Mouse (Mus musculus) stomach, postnatal 0 days (tissue): ENCODE results near the gene Tmie. TPM values are rescaled to one million over a fixed set of nuclear protein-coding genes. Genes with fewer than 3 reads are reported as not detected.
A peak's percentile ranks its signal among the peaks of the same experiment; 100 is the strongest.

Source experiments
- ATAC-seq: fragments of 200-750 bp; cut with Nextera tagmentation; 2 replicates; pipeline ENCODE4 v1.8.0; 2017; ENCODE audit not compliant: low FRiP score, low TSS enrichment
- DNase-seq: peaks from one replicate; pipeline ENCODE4 v3.0.0-alpha.2; 2016; ENCODE audit warnings: low spot score
- H3K27ac ChIP-seq: fragments of 300-500 bp; sonication (generic); replicated peaks from 2 replicates; pipeline ENCODE4 v1.5.1; 2014; ENCODE audit warnings: mild to moderate bottlenecking, control low read depth
- H3K27me3 ChIP-seq: fragments of 300-500 bp; sonication (generic); 2 replicates; pipeline ENCODE4 v1.6.1; 2014; ENCODE audit warnings: low read length; ENCODE audit not compliant: control insufficient read depth, insufficient read depth
- H3K36me3 ChIP-seq: fragments of 300-500 bp; sonication (generic); 2 replicates; pipeline ENCODE4 v1.6.1; 2014; ENCODE audit warnings: low read length, mixed read lengths; ENCODE audit not compliant: control insufficient read depth, insufficient read depth
- H3K4me1 ChIP-seq: fragments of 300-500 bp; sonication (generic); replicated peaks from 2 replicates; pipeline ENCODE4 v1.6.1; 2014; ENCODE audit warnings: antibody characterized with exemption; ENCODE audit not compliant: control insufficient read depth, insufficient read depth
- H3K4me2 ChIP-seq: fragments of 300-500 bp; sonication (generic); replicated peaks from 2 replicates; pipeline ENCODE4 v1.6.1; 2014; ENCODE audit warnings: low read depth, mild to moderate bottlenecking, control low read depth, moderate library complexity
- H3K4me3 ChIP-seq: fragments of 300-500 bp; sonication (generic); 2 replicates; pipeline ENCODE4 v1.5.1; 2014; ENCODE audit warnings: low read depth, low read length, control low read depth
- H3K9ac ChIP-seq: fragments of 300-500 bp; sonication (generic); 2 replicates; pipeline ENCODE4 v1.6.1; 2014; ENCODE audit warnings: mild to moderate bottlenecking, low read length, control low read depth, mixed read lengths
- H3K9me3 ChIP-seq: fragments of 300-500 bp; sonication (generic); 2 replicates; pipeline ENCODE4 v1.6.1; 2016; ENCODE audit warnings: low read length; ENCODE audit not compliant: control insufficient read depth
- CTCF ChIP-seq: IDR thresholded peaks from 2 replicates; pipeline ENCODE4 v1.5.1; 2016; ENCODE audit warnings: antibody characterized with exemption, low read depth, mild to moderate bottlenecking, moderate library complexity
- EP300 ChIP-seq: optimal IDR thresholded peaks from 2 replicates; pipeline ENCODE3; 2016; ENCODE audit warnings: antibody characterized with exemption
- WGBS: fragments of 180-500 bp; shearing (Covaris S2); extraction: QIAGEN DNeasy Blood & Tissue Kit; methylation state at CpG from one replicate; pipeline ENCODE4 v1.1.7; 2014; 5-methylcytosine and 5-hydroxymethylcytosine counted together
- polyA plus RNA-seq: library from polyadenylated mRNA; unstranded; fragments of >200 nt; fragmentation: Nextera tagmentation; extraction: Ambion mirVana; gene quantifications from 2 replicates; pipeline ENCODE4 v1.2.1, GENCODE M21; 2015

The Tmie gene
- polyA plus RNA-seq, 1 experiment from 2014 or later = 1.5 TPM

DNA sequence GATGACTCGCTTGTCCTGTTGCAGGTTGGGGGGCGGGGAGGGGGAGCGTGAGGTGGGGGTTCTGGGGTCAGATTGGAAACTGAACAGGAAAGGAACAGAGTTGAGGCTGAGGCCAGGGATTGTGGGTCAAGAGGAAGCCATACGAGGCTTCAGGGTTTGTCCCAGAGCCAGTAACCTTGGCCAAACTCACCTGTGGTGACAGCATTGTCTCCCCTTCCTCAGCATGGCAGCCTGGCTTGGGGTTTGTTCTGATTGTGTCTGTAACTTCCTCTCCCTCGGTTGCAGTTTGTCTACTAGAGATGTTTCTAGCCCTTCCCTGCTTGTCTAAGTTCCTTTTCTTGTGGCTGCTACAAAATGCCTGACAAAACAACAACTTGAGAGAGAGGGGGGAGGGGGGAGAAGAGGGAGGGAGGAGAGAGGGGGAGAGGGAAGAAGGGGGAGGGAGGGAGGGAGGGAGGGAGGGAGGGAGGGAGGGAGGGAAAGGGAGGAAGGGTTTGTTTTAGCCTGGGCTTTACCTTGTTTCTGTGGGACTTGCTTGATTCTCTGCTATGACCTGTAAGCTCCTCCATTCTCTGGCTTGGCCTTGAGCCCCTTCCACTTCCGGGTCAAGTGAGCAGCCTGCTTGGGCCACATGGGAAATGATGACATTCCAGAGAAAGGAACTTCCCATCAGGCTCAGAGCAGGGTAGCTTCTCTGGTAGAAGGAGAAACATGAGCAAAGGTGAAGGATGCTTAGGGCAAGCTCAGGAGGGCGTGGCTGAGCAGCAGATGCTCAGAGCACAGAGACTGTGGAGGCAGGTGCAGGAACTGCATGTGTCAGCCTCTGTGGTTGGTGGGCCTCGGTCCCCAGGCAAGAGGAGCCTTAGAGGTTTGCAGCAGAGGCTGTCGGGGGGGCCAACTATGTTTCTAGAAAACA lies 7.7 kb upstream of the Tmie start:
- WGBS = 68% methylated on average over 9 of the region's 9 CpGs
- Histone ChIP-seq H3K4me2 (no peak overlapping the region), H3K4me3 (no peak overlapping the region), H3K9ac (no peak overlapping the region), H3K27me3 (no peaks in the 10 kb centered on the region), H3K4me1 (no peaks in the 10 kb centered on the region), H3K36me3 (peaks cover 2% of the 10 kb centered on the region; the same call in 1 of the 2 replicates), H3K9me3 (no peaks in the 10 kb centered on the region), H3K27ac (no peak overlapping the region)
- ATAC-seq (no peak), DNase-seq (no peak)
- TF ChIP-seq EP300 = no peak
- TF ChIP-seq CTCF = no peak

DNA sequence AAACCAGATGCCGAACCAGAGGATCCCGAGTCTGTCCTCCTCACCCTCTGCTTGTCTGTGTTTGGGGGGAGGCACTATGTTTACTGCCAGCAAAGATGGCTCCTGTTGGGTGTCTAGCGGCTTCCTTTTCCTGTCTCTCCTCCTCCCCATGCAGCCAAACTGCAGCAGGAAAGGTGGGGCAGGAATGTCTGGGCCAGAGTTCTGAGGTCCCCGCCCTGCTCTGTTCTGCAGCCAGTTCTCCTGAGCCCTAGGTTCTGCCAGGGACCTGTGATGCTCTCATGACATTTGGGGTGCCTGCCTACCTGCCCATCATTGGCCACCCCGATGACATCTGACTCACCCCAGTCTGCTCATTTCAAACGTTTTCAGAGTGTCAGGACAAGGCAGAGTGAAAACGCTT lies 2.0 kb upstream of the Tmie start:
- peak overlapping the region; percentile 5; the same call in 1 of the 2 replicates for H3K4me2 ChIP-seq

DNA sequence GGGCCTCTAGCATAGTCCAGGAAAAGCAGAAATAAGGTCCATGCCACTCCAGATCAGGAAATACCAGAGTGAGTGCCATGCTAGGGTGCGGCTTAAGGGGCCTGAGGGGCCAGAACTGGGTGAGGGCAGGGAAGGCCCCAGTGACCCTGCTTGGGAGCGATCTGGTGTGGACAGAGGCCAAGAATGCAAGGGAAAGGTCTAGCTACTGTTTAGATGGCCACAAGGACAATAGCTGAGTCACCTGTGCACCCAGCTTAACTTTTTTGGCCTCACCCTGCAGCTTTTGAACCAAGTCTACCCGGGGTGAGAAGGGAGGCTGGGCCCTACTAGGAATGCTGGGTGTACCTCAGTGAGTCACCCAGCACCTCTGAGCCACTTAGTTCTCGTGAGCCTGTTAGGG lies 859 bp upstream of the Tmie start:
- Histone ChIP-seq H3K9ac (peak overlapping the region; percentile 53), H3K4me3 (peak overlapping the region; percentile 53), H3K9me3 (no peaks in the 10 kb centered on the region), H3K4me2 (peak overlapping the region; percentile 67), H3K36me3 (no peaks in the 10 kb centered on the region; the same call in 1 of the 2 replicates), H3K4me1 (peaks cover 5% of the 10 kb centered on the region; the same call in 1 of the 2 replicates), H3K27ac (peak overlapping the region; percentile 88), H3K27me3 (no peaks in the 10 kb centered on the region)
- peak; percentile 87 for ATAC-seq
- peak; percentile 20 for TF ChIP-seq EP300
- no peak for TF ChIP-seq CTCF
- peak; percentile 76 for DNase-seq
- WGBS = 51% methylated on average over 4 of the region's 4 CpGs

More for the DNA sequence above, 2.0 kb upstream of the Tmie start:
- no peak overlapping the region for H3K9ac ChIP-seq
- H3K9me3 ChIP-seq = no peaks in the 10 kb centered on the region
- H3K36me3 ChIP-seq = no peaks in the 10 kb centered on the region; the same call in 1 of the 2 replicates
- peaks cover 5% of the 10 kb centered on the region; the same call in 1 of the 2 replicates for H3K4me1 ChIP-seq
- no peak for TF ChIP-seq EP300
- no peak for TF ChIP-seq CTCF
- H3K4me3 ChIP-seq = no peak overlapping the region
- H3K27me3 ChIP-seq = no peaks in the 10 kb centered on the region
- no peak for ATAC-seq
- peak overlapping the region; percentile 88 for H3K27ac ChIP-seq
- WGBS = 60% methylated on average over 7 of the region's 7 CpGs
- no peak for DNase-seq

DNA sequence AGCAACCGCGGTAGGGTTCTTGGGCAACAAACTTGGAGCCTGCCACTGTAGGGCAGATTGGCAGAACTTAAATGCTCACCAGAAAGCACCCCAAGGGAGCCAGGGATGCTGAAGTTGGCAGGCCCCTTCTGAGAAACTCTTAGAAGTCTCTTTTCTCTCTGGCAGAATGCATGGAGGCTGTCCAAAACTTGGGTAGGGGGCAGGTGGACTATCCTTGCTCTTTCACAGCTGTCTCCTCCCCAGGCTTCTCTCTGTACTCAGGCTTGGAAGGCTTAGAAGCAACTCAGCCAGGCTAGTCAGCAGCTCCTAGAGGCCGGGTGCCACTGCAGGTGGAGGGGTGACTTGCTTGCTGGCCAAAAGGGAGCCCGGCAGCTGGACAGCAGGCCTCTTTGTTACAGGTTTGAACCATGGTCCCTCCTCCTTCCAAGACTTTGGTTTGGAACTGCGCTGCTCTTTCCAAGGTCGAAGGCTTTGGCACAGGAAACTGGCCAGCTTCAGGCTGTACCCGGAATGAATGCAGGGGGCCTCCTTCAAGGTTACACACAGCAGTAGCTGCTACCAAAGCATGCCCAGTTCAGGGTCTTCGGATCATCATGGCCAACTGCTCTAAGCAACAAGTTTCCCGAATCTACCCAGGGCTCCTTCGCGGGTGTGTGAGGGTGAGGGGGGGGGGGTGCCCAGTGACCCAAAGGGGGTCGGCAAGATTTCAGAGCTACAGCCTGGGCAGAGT lies 557 bp downstream of the Tmie start, which contains the start of gene Als2cl:
Als2cl (plus strand) TSS at position 680 of the 730 bp plus-strand sequence.
- peaks cover 5% of the 10 kb centered on the region; the same call in 1 of the 2 replicates for H3K4me1 ChIP-seq
- H3K27me3 ChIP-seq = no peaks in the 10 kb centered on the region
- peak within 1 kb of the TSS; percentile 53 for H3K9ac ChIP-seq
- WGBS = 20% methylated on average over 12 of the region's 12 CpGs
- H3K27ac ChIP-seq = peak within 1 kb of the TSS; percentile 88
- no peaks in the 10 kb centered on the region; the same call in 1 of the 2 replicates for H3K36me3 ChIP-seq
- H3K9me3 ChIP-seq = no peaks in the 10 kb centered on the region
- ATAC-seq = no peak
- H3K4me3 ChIP-seq = peak within 1 kb of the TSS; percentile 53
- peak within 1 kb of the TSS; percentile 67 for H3K4me2 ChIP-seq
- no peak for DNase-seq
- TF ChIP-seq CTCF (no peak), EP300 (no peak)

DNA sequence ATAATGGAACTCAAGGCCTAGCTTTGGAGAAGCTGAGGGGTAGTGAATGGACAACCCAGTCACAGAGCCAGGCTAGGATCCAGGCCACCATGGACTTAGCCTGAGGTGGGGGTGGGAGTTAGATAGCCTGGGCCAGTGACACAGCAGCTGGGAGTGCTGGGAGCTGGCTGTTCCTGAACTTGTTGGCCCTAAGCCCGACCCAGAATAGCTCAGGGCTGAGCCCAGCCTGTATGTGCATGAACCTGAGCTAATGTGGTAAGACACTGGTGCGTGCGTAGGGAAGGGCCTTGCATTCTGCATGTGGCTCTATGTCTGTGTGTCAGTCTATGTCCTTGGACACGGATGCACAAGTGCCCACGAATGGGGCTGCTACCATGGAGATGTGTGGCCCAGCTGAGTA lies 2.0 kb downstream of the Tmie start:
- no peak for TF ChIP-seq EP300
- TF ChIP-seq CTCF = no peak
- Histone ChIP-seq H3K4me2 (no peak overlapping the region), H3K27ac (peak overlapping the region; percentile 9; the same call in 1 of the 2 replicates), H3K36me3 (no peaks in the 10 kb centered on the region), H3K27me3 (no peaks in the 10 kb centered on the region), H3K4me1 (peaks cover 5% of the 10 kb centered on the region), H3K4me3 (no peak overlapping the region), H3K9ac (no peak overlapping the region), H3K9me3 (no peaks in the 10 kb centered on the region)
- DNase-seq (no peak), ATAC-seq (no peak)
- 74% methylated on average over 5 of the region's 5 CpGs for WGBS
